Mouse (Mus musculus): ENCODE results near the gene Scrn2.

- TF ChIP-seq CTCF (IDR thresholded peaks at IDR 0.05; ENCODE audit: low read depth, low read length) (no peak), POLR2A (IDR thresholded peaks at IDR 0.05; ENCODE audit: extremely low read depth, insufficient read depth, low read length) (no peak)
Observed at GRCm38 (mm10) chr11:96984903-96985302, 44.8 kb upstream of the Scrn2 start.

Measured in liver, adult 2 months (tissue).